Mouse (Mus musculus) CD8-positive naive resting alpha-beta T cell, adult 2 months (primary cell): Measurements from ENCODE around the gene Efcab8.

Source experiments
- DNase-seq, 2 experiments: peaks; one replicate each; pipeline ENCODE4 v3.0.0; 2022; ENCODE audit warnings: low read depth in 2 of 2, low spot score in 2 of 2

The Efcab8 gene

GRCm38 (mm10) chr2:153779394-153779981, at the start of gene Efcab8:
TSS of gene Efcab8 (plus strand) at chr2:153779931.
- DNase-seq, result peak; percentile 11 to 30

- no peak for DNase-seq
Measured at GRCm38 (mm10) chr2:153734033-153734432, 45.7 kb upstream of the Efcab8 start.

- DNase-seq, result peak; percentile 99
Measured at GRCm38 (mm10) chr2:153740500-153741436, 39.0 kb upstream of the Efcab8 start, which contains the start of gene Mapre1. TSS of gene Mapre1 (plus strand) at chr2:153741274.

- peak in 1 of 2 experiments; percentile 33 for DNase-seq
Measured at GRCm38 (mm10) chr2:153741437-153742065, 38.2 kb upstream of the Efcab8 start.

- DNase-seq, result no peak
Measured at GRCm38 (mm10) chr2:153747994-153748393, 31.7 kb upstream of the Efcab8 start.

- DNase-seq, result no peak
Measured at GRCm38 (mm10) chr2:153750363-153750762, 29.4 kb upstream of the Efcab8 start.

- DNase-seq, result no peak
Measured at GRCm38 (mm10) chr2:153762121-153762520, 17.6 kb upstream of the Efcab8 start.

- no peak for DNase-seq
Measured at GRCm38 (mm10) chr2:153767484-153767883, 12.2 kb upstream of the Efcab8 start.

GRCm38 (mm10) chr2:153768881-153769280, 10.8 kb upstream of the Efcab8 start:
- no peak for DNase-seq

- DNase-seq, result no peak
Measured at GRCm38 (mm10) chr2:153772950-153773349, 6.8 kb upstream of the Efcab8 start.

GRCm38 (mm10) chr2:153775472-153775871, 4.3 kb upstream of the Efcab8 start:
- DNase-seq, result no peak

- peak; percentile 43 to 60 for DNase-seq
Measured at GRCm38 (mm10) chr2:153778638-153779362, 931 bp upstream of the Efcab8 start.

- no peak for DNase-seq
Measured at GRCm38 (mm10) chr2:153781181-153781580, 1.4 kb downstream of the Efcab8 start.

GRCm38 (mm10) chr2:153784668-153785067, 4.9 kb downstream of the Efcab8 start:
- DNase-seq, result no peak

GRCm38 (mm10) chr2:153793366-153793765, 13.6 kb downstream of the Efcab8 start:
- no peak for DNase-seq

GRCm38 (mm10) chr2:153795090-153795489, 15.4 kb downstream of the Efcab8 start:
- no peak for DNase-seq

- DNase-seq, result peak; percentile 11 to 24
Measured at GRCm38 (mm10) chr2:153807464-153807863, 27.7 kb downstream of the Efcab8 start.

- DNase-seq, result no peak
Measured at GRCm38 (mm10) chr2:153808146-153808545, 28.4 kb downstream of the Efcab8 start.

GRCm38 (mm10) chr2:153808841-153809240, 29.1 kb downstream of the Efcab8 start:
- DNase-seq, result no peak

GRCm38 (mm10) chr2:153809921-153810320, 30.2 kb downstream of the Efcab8 start:
- DNase-seq, result no peak

- no peak for DNase-seq
Measured at GRCm38 (mm10) chr2:153822005-153822543, 42.3 kb downstream of the Efcab8 start.
